Mouse (Mus musculus) lung, embryonic 15.5 days (tissue): ENCODE measurements at regions not wholly inside any gene's neighbourhood (a gene's known extent, or its start where the extent isn't known, plus 50 kb on each side); places are given as distances from the start of the nearest gene placed in this dataset.

Source experiments
- ATAC-seq: fragments of 200-750 bp; cut with Nextera tagmentation; 2 replicates; pipeline ENCODE4 v1.8.0; 2017; ENCODE audit warnings: moderate number of reproducible peaks, borderline replicate concordance; ENCODE audit not compliant: low FRiP score, low TSS enrichment; ENCODE audit errors: extremely low read depth
- H3K27ac ChIP-seq: fragments of 300-500 bp; sonication (generic); 2 replicates; pipeline ENCODE4 v1.5.1; 2015; ENCODE audit warnings: moderate library complexity, mild to moderate bottlenecking, inconsistent platforms
- H3K27me3 ChIP-seq: fragments of 300-500 bp; sonication (generic); 2 replicates; pipeline ENCODE4 v1.6.1; 2015; ENCODE audit warnings: inconsistent platforms
- H3K36me3 ChIP-seq: fragments of 300-500 bp; sonication (generic); 2 replicates; pipeline ENCODE4 v1.6.1; 2015; ENCODE audit warnings: inconsistent platforms
- H3K4me1 ChIP-seq: fragments of 300-500 bp; sonication (generic); 2 replicates; pipeline ENCODE4 v1.6.1; 2015; ENCODE audit warnings: inconsistent platforms
- H3K4me2 ChIP-seq: fragments of 300-500 bp; sonication (generic); 2 replicates; pipeline ENCODE4 v1.6.1; 2015; ENCODE audit warnings: inconsistent platforms, mild to moderate bottlenecking, moderate library complexity
- H3K4me3 ChIP-seq: fragments of 300-500 bp; sonication (generic); 2 replicates; pipeline ENCODE4 v1.5.1; 2015; ENCODE audit warnings: mild to moderate bottlenecking, inconsistent platforms
- H3K9ac ChIP-seq: fragments of 300-500 bp; sonication (generic); 2 replicates; pipeline ENCODE4 v1.6.1; 2015; ENCODE audit warnings: inconsistent platforms
- H3K9me3 ChIP-seq: fragments of 300-500 bp; sonication (generic); 2 replicates; pipeline ENCODE4 v1.6.1; 2016; ENCODE audit warnings: inconsistent platforms
- WGBS: fragments of 180-500 bp; shearing (Covaris S2); methylation state at CpG from one replicate; pipeline ENCODE4 v1.1.7; 2015; 5-methylcytosine and 5-hydroxymethylcytosine counted together

- WGBS, result 16% methylated on average over 3 of the region's 3 CpGs
- no peak for ATAC-seq
- H3K4me2 ChIP-seq, result no peak overlapping the region
Observed at GRCm38 (mm10) chr3:99815115-99815514, 70.1 kb upstream of the Spag17 start.

GRCm38 (mm10) chr3:99817965-99818364 lies 67.2 kb upstream of the Spag17 start:
- no peaks in the 10 kb centered on the region for H3K9me3 ChIP-seq
- H3K4me3 ChIP-seq, result no peak overlapping the region
- no peak overlapping the region for H3K4me2 ChIP-seq
- no peaks in the 10 kb centered on the region for H3K4me1 ChIP-seq
- ATAC-seq, result no peak
- no peak overlapping the region for H3K27ac ChIP-seq
- no peaks in the 10 kb centered on the region for H3K27me3 ChIP-seq
- H3K9ac ChIP-seq, result no peak overlapping the region
- WGBS, result 21% methylated on average over 8 of the region's 8 CpGs
- H3K36me3 ChIP-seq, result no peaks in the 10 kb centered on the region

More at GRCm38 (mm10) chr3:99815115-99815514, 70.1 kb upstream of the Spag17 start:
- Histone ChIP-seq H3K9me3 (no peaks in the 10 kb centered on the region), H3K4me1 (no peaks in the 10 kb centered on the region), H3K4me3 (no peak overlapping the region), H3K36me3 (no peaks in the 10 kb centered on the region), H3K9ac (no peak overlapping the region), H3K27me3 (no peaks in the 10 kb centered on the region), H3K27ac (no peak overlapping the region)

- H3K4me2 ChIP-seq, result no peak overlapping the region
Observed at GRCm38 (mm10) chr3:99822735-99823134, 62.5 kb upstream of the Spag17 start.

GRCm38 (mm10) chr3:99823256-99823655 lies 62.0 kb upstream of the Spag17 start:
- ATAC-seq, result no peak
- Histone ChIP-seq H3K9ac (no peak overlapping the region), H3K27me3 (no peaks in the 10 kb centered on the region), H3K4me3 (no peak overlapping the region), H3K4me1 (no peaks in the 10 kb centered on the region), H3K27ac (no peak overlapping the region), H3K9me3 (no peaks in the 10 kb centered on the region), H3K36me3 (no peaks in the 10 kb centered on the region), H3K4me2 (no peak overlapping the region)
- WGBS, result 83% methylated on average over 3 of the region's 3 CpGs

More at GRCm38 (mm10) chr3:99822735-99823134, 62.5 kb upstream of the Spag17 start:
- H3K9ac ChIP-seq, result no peak overlapping the region
- no peaks in the 10 kb centered on the region for H3K9me3 ChIP-seq
- H3K27me3 ChIP-seq, result no peaks in the 10 kb centered on the region
- 77% methylated on average over 5 of the region's 5 CpGs for WGBS
- H3K27ac ChIP-seq, result no peak overlapping the region
- ATAC-seq, result no peak
- H3K4me1 ChIP-seq, result no peaks in the 10 kb centered on the region
- no peak overlapping the region for H3K4me3 ChIP-seq
- no peaks in the 10 kb centered on the region for H3K36me3 ChIP-seq
